1 mouse cellular context compared by ENCODE assay signal in genomic region chr11:97330315-97330714, GRCm38 (mm10).
TF ChIP-seq lines count a peak whose summit lies in the region.

No protein-coding gene starts in this region.

TF ChIP-seq in MEL, 35 proteins besides CTCF, POLR2A, EP300 and RAD21:
- TF ChIP-seq MAX (IDR thresholded peaks at IDR 0.05; ENCODE audit: low read length) (no peak), RCOR1 (IDR thresholded peaks at IDR 0.05; ENCODE audit: low read depth, low read length) (no peak), TBP (IDR thresholded peaks at IDR 0.05; ENCODE audit: low read depth, low read length) (no peak), SMC3 (IDR thresholded peaks at IDR 0.05; ENCODE audit: low read depth, low read length) (peak; percentile 42), NELFE (IDR thresholded peaks at IDR 0.05; ENCODE audit: low read depth, low read length) (no peak), MYC (IDR thresholded peaks at IDR 0.05; ENCODE audit: low read depth, low read length) (0 out of 2 replicates have a peak, but pooled peaks have one; percentile 43), POLR2AphosphoS5 (IDR thresholded peaks at IDR 0.05; ENCODE audit: borderline replicate concordance, low read depth, low read length) (no peak), GABPA (IDR thresholded peaks at IDR 0.05; ENCODE audit: low read depth, low read length) (no peak), MAFK (IDR thresholded peaks at IDR 0.05; ENCODE audit: borderline replicate concordance, low read depth, low read length) (no peak), GATA1 (IDR thresholded peaks at IDR 0.05; ENCODE audit: low read depth, low read length) (no peak)
